Mouse (Mus musculus) monocyte, adult 2 months (primary cell): ENCODE data around the gene Shank3.

ENCODE experiments used
- DNase-seq, 2 experiments: peaks; one replicate each; pipeline ENCODE4 v3.0.0; 2022; ENCODE audit warnings: low spot score in 2 of 2, low read depth in 1 of 2

The Shank3 gene

GRCm38 (mm10) chr15:89498961-89499688 is at the start of gene Shank3:
Shank3 (plus strand) TSS chr15:89499623.
- DNase-seq = no peak

GRCm38 (mm10) chr15:89452906-89453864 is 46.2 kb upstream of the Shank3 start:
- no peak for DNase-seq

- no peak for DNase-seq
Observed at GRCm38 (mm10) chr15:89453865-89454478, 45.5 kb upstream of the Shank3 start, which contains the start of gene Mapk8ip2. Mapk8ip2 (plus strand) TSS chr15:89453913.

GRCm38 (mm10) chr15:89454857-89455256 is 44.6 kb upstream of the Shank3 start:
- DNase-seq = no peak

GRCm38 (mm10) chr15:89455642-89456041 is 43.8 kb upstream of the Shank3 start:
- no peak for DNase-seq

- DNase-seq = no peak
Observed at GRCm38 (mm10) chr15:89458942-89459341, 40.5 kb upstream of the Shank3 start.

- no peak for DNase-seq
Observed at GRCm38 (mm10) chr15:89459821-89460220, 39.6 kb upstream of the Shank3 start.

- DNase-seq = no peak
Observed at GRCm38 (mm10) chr15:89460298-89460697, 39.1 kb upstream of the Shank3 start.

- no peak for DNase-seq
Observed at GRCm38 (mm10) chr15:89461321-89461720, 38.1 kb upstream of the Shank3 start.

GRCm38 (mm10) chr15:89462176-89462575 is 37.2 kb upstream of the Shank3 start:
- DNase-seq = no peak

GRCm38 (mm10) chr15:89463334-89464235 is 35.8 kb upstream of the Shank3 start:
- no peak for DNase-seq

- no peak for DNase-seq
Observed at GRCm38 (mm10) chr15:89465052-89465451, 34.4 kb upstream of the Shank3 start.

GRCm38 (mm10) chr15:89468577-89468976 is 30.8 kb upstream of the Shank3 start:
- DNase-seq = no peak

GRCm38 (mm10) chr15:89471476-89471875 is 27.9 kb upstream of the Shank3 start:
- no peak for DNase-seq

- no peak for DNase-seq
Observed at GRCm38 (mm10) chr15:89473370-89473769, 26.1 kb upstream of the Shank3 start.

GRCm38 (mm10) chr15:89473921-89474320 is 25.5 kb upstream of the Shank3 start:
- DNase-seq = no peak

GRCm38 (mm10) chr15:89474596-89475292 is 24.7 kb upstream of the Shank3 start:
- DNase-seq = no peak

- DNase-seq = no peak
Observed at GRCm38 (mm10) chr15:89475293-89475600, 24.2 kb upstream of the Shank3 start.

- peak; percentile 71 to 89 for DNase-seq
Observed at GRCm38 (mm10) chr15:89475611-89476474, 23.6 kb upstream of the Shank3 start.
